Mouse (Mus musculus) embryonic facial prominence, embryonic 10.5 days (tissue): ENCODE data around the gene Dmxl2. TPM values are rescaled to one million over a fixed set of nuclear protein-coding genes. Genes with fewer than 3 reads are reported as not detected.

Experiments
- DNase-seq: peaks from one replicate; pipeline ENCODE4 v3.0.0-alpha.2; 2017; ENCODE audit warnings: low spot score
- H3K27ac ChIP-seq: fragments of 300-500 bp; sonication (generic); replicated peaks from 2 replicates; pipeline ENCODE4 v1.5.1; 2016; ENCODE audit warnings: mild to moderate bottlenecking
- H3K27me3 ChIP-seq: fragments of 300-500 bp; sonication (generic); replicated peaks from 2 replicates; pipeline ENCODE4 v1.6.1; 2016; ENCODE audit warnings: low read depth, mild to moderate bottlenecking; ENCODE audit not compliant: poor library complexity, severe bottlenecking
- H3K36me3 ChIP-seq: fragments of 300-500 bp; sonication (generic); replicated peaks from 2 replicates; pipeline ENCODE4 v1.6.1; 2016; ENCODE audit warnings: mild to moderate bottlenecking, moderate library complexity
- H3K4me1 ChIP-seq: fragments of 300-500 bp; sonication (generic); 2 replicates; pipeline ENCODE4 v1.6.1; 2016
- H3K4me3 ChIP-seq: fragments of 300-500 bp; sonication (generic); 2 replicates; pipeline ENCODE4 v1.5.1; 2016; ENCODE audit warnings: mild to moderate bottlenecking, moderate library complexity
- H3K9me3 ChIP-seq: fragments of 300-500 bp; sonication (generic); 2 replicates; pipeline ENCODE4 v1.6.1; 2016; ENCODE audit warnings: mild to moderate bottlenecking
- WGBS: fragments of 180-500 bp; shearing (Covaris S2); methylation state at CpG from one replicate; pipeline ENCODE4 v1.1.7; 2016; 5-methylcytosine and 5-hydroxymethylcytosine counted together
- polyA plus RNA-seq: library from polyadenylated mRNA; unstranded; fragments of >200 nt; fragmentation: Nextera tagmentation; extraction: Ambion mirVana; gene quantifications from 2 replicates; pipeline ENCODE4 v1.2.1, GENCODE M21; 2016

Dmxl2 gene
- polyA plus RNA-seq, 1 experiment from 2014 or later, result 6.1 TPM

GRCm38 (mm10) chr9:54438246-54438645 is 63.2 kb downstream of the Dmxl2 start:
- DNase-seq, result peak; percentile 65
- H3K36me3 ChIP-seq, result no peaks in the 10 kb centered on the region
- no peaks in the 10 kb centered on the region for H3K4me1 ChIP-seq
- H3K4me3 ChIP-seq, result no peak overlapping the region
- H3K27ac ChIP-seq, result no peak overlapping the region
- H3K9me3 ChIP-seq, result no peaks in the 10 kb centered on the region
- H3K27me3 ChIP-seq, result no peaks in the 10 kb centered on the region
- WGBS, result 22% methylated on average over 2 of the region's 2 CpGs

- H3K36me3 ChIP-seq, result no peaks in the 10 kb centered on the region
- no peak overlapping the region for H3K27ac ChIP-seq
- WGBS, result 90% methylated on average over 2 of the region's 2 CpGs
- H3K9me3 ChIP-seq, result no peaks in the 10 kb centered on the region
- no peak overlapping the region for H3K4me3 ChIP-seq
- H3K4me1 ChIP-seq, result no peaks in the 10 kb centered on the region
- no peaks in the 10 kb centered on the region for H3K27me3 ChIP-seq
- DNase-seq, result no peak
These were observed 85.2 kb downstream of the Dmxl2 start for GRCm38 (mm10) chr9:54416238-54416637.

GRCm38 (mm10) chr9:54356756-54357155 is 144.7 kb downstream of the Dmxl2 start:
- Histone ChIP-seq H3K27ac (no peak overlapping the region), H3K4me3 (no peak overlapping the region), H3K27me3 (no peaks in the 10 kb centered on the region), H3K9me3 (no peaks in the 10 kb centered on the region), H3K36me3 (no peaks in the 10 kb centered on the region), H3K4me1 (no peaks in the 10 kb centered on the region)
- 95% methylated on average over 8 of the region's 8 CpGs for WGBS
- DNase-seq, result no peak

DNA sequence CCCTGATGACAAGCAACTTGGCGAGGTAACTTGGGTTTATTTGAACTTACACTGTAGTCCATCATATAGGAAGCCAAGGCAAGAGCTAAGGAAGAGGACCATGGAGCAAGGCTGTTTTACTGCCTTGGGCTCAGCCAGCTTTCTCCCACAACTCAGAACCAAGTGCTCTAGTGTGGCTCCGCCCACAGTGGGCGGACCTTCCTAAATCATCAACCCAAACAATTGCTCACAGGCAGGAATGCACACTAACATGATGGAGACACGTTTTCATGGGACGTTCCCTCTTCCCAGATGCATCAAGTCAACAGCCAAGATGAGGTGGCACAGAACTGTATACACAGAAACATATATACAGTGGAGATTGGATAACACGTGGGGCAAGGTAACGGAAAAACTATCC is 159.4 kb downstream of the Dmxl2 start:
- no peaks in the 10 kb centered on the region for H3K27me3 ChIP-seq
- 76% methylated on average over 7 of the region's 7 CpGs for WGBS

GRCm38 (mm10) chr9:54336532-54337144 is 164.8 kb downstream of the Dmxl2 start:
- H3K9me3 ChIP-seq, result no peaks in the 10 kb centered on the region
- 45% methylated on average over 6 of the region's 6 CpGs for WGBS
- DNase-seq, result peak; percentile 68
- H3K36me3 ChIP-seq, result no peaks in the 10 kb centered on the region
- H3K4me3 ChIP-seq, result no peak overlapping the region
- no peaks in the 10 kb centered on the region for H3K27me3 ChIP-seq
- H3K4me1 ChIP-seq, result no peaks in the 10 kb centered on the region
- H3K27ac ChIP-seq, result peak overlapping the region; percentile 40; the same call in 1 of the 2 replicates

More for the DNA sequence above, 159.4 kb downstream of the Dmxl2 start:
- H3K27ac ChIP-seq, result no peak overlapping the region
- no peak for DNase-seq
- H3K9me3 ChIP-seq, result no peaks in the 10 kb centered on the region
- H3K36me3 ChIP-seq, result no peaks in the 10 kb centered on the region
- no peak overlapping the region for H3K4me3 ChIP-seq
- no peaks in the 10 kb centered on the region for H3K4me1 ChIP-seq

GRCm38 (mm10) chr9:54335582-54335981 is 165.8 kb downstream of the Dmxl2 start:
- WGBS, result 71% methylated on average over 12 of the region's 12 CpGs
- no peak for DNase-seq
- Histone ChIP-seq H3K36me3 (no peaks in the 10 kb centered on the region), H3K4me3 (no peak overlapping the region), H3K27ac (no peak overlapping the region), H3K4me1 (no peaks in the 10 kb centered on the region), H3K9me3 (no peaks in the 10 kb centered on the region), H3K27me3 (no peaks in the 10 kb centered on the region)

GRCm38 (mm10) chr9:54329201-54329600 is 172.2 kb downstream of the Dmxl2 start:
- WGBS, result 89% methylated on average over 7 of the region's 7 CpGs
- Histone ChIP-seq H3K27me3 (no peaks in the 10 kb centered on the region), H3K36me3 (no peaks in the 10 kb centered on the region), H3K4me3 (no peak overlapping the region), H3K4me1 (no peaks in the 10 kb centered on the region), H3K27ac (no peak overlapping the region), H3K9me3 (no peaks in the 10 kb centered on the region)
- no peak for DNase-seq

- DNase-seq, result no peak
- no peak overlapping the region for H3K27ac ChIP-seq
- H3K4me3 ChIP-seq, result no peak overlapping the region
- 40% methylated on average over 8 of the region's 8 CpGs for WGBS
- H3K36me3 ChIP-seq, result no peaks in the 10 kb centered on the region
- H3K4me1 ChIP-seq, result peaks cover 25% of the 10 kb centered on the region
- no peaks in the 10 kb centered on the region for H3K27me3 ChIP-seq
- no peaks in the 10 kb centered on the region for H3K9me3 ChIP-seq
These were observed 178.0 kb downstream of the Dmxl2 start for GRCm38 (mm10) chr9:54323456-54323855.

- no peak for DNase-seq
- 77% methylated on average over 9 of the region's 9 CpGs for WGBS
- H3K36me3 ChIP-seq, result no peaks in the 10 kb centered on the region
- no peak overlapping the region for H3K4me3 ChIP-seq
- no peak overlapping the region for H3K27ac ChIP-seq
- H3K27me3 ChIP-seq, result 0 out of 2 replicates have a peak, but pooled peaks cover 4% of the 10 kb centered on the region
- peaks cover 24% of the 10 kb centered on the region for H3K4me1 ChIP-seq
- no peaks in the 10 kb centered on the region for H3K9me3 ChIP-seq
These were observed 185.1 kb downstream of the Dmxl2 start for GRCm38 (mm10) chr9:54316363-54316762.

Other genes with a start within 250 kb of the Dmxl2 start
- not detected in 2 replicates for gene Cyp19a1, start 233.5 kb downstream of the Dmxl2 start, polyA plus RNA-seq
- gene Gldn, start 215.1 kb downstream of the Dmxl2 start, polyA plus RNA-seq, result 0.28 and 0.34 TPM in 2 replicates
- not detected in 2 replicates for gene Sh2d7, start 37.4 kb upstream of the Dmxl2 start, polyA plus RNA-seq
- gene Cib2, start 58.6 kb upstream of the Dmxl2 start, polyA plus RNA-seq, result 9.9 TPM in 2 replicates
- 119 and 122 TPM in 2 replicates for gene Idh3a, start 84.7 kb upstream of the Dmxl2 start, polyA plus RNA-seq
- 2.7 and 3.6 TPM in 2 replicates for gene Acsbg1, start 160.2 kb upstream of the Dmxl2 start, polyA plus RNA-seq
- gene Dnaja4, start 197.2 kb upstream of the Dmxl2 start, polyA plus RNA-seq, result 3.2 and 3.5 TPM in 2 replicates
- gene Wdr61, start 232.9 kb upstream of the Dmxl2 start, polyA plus RNA-seq, result 182 and 188 TPM in 2 replicates